Mouse (Mus musculus) embryonic facial prominence, embryonic 10.5 days (tissue): ENCODE data around the gene Elf2. TPM values are rescaled to one million over a fixed set of nuclear protein-coding genes. Genes with fewer than 3 reads are reported as not detected.

ENCODE experiments used
- DNase-seq: peaks from one replicate; pipeline ENCODE4 v3.0.0-alpha.2; 2017; ENCODE audit warnings: low spot score
- H3K27ac ChIP-seq: fragments of 300-500 bp; sonication (generic); replicated peaks from 2 replicates; pipeline ENCODE4 v1.5.1; 2016; ENCODE audit warnings: mild to moderate bottlenecking
- H3K27me3 ChIP-seq: fragments of 300-500 bp; sonication (generic); replicated peaks from 2 replicates; pipeline ENCODE4 v1.6.1; 2016; ENCODE audit warnings: low read depth, mild to moderate bottlenecking; ENCODE audit not compliant: poor library complexity, severe bottlenecking
- H3K36me3 ChIP-seq: fragments of 300-500 bp; sonication (generic); replicated peaks from 2 replicates; pipeline ENCODE4 v1.6.1; 2016; ENCODE audit warnings: mild to moderate bottlenecking, moderate library complexity
- H3K4me1 ChIP-seq: fragments of 300-500 bp; sonication (generic); 2 replicates; pipeline ENCODE4 v1.6.1; 2016
- H3K4me3 ChIP-seq: fragments of 300-500 bp; sonication (generic); 2 replicates; pipeline ENCODE4 v1.5.1; 2016; ENCODE audit warnings: mild to moderate bottlenecking, moderate library complexity
- H3K9me3 ChIP-seq: fragments of 300-500 bp; sonication (generic); 2 replicates; pipeline ENCODE4 v1.6.1; 2016; ENCODE audit warnings: mild to moderate bottlenecking
- WGBS: fragments of 180-500 bp; shearing (Covaris S2); methylation state at CpG from one replicate; pipeline ENCODE4 v1.1.7; 2016; 5-methylcytosine and 5-hydroxymethylcytosine counted together
- polyA plus RNA-seq: library from polyadenylated mRNA; unstranded; fragments of >200 nt; fragmentation: Nextera tagmentation; extraction: Ambion mirVana; gene quantifications from 2 replicates; pipeline ENCODE4 v1.2.1, GENCODE M21; 2016

Gene Elf2
- 42.0 and 49.2 TPM in 2 replicates for polyA plus RNA-seq

GRCm38 (mm10) chr3:51340552-51341267 is at the start of gene Elf2:
TSS of gene Elf2 (minus strand) at chr3:51340663.
- under 1% methylated on average over 86 of the region's 87 CpGs for WGBS
- H3K27ac ChIP-seq: peak within 1 kb of the TSS; percentile 98
- DNase-seq: peak; percentile 91

GRCm38 (mm10) chr3:51388904-51389303 is 48.4 kb upstream of the Elf2 start:
- H3K4me3 ChIP-seq: peak overlapping the region; percentile 50

More at GRCm38 (mm10) chr3:51340552-51341267, at the start of gene Elf2:
- Histone ChIP-seq H3K36me3 (no peaks in the 10 kb centered on the region), H3K27me3 (no peaks in the 10 kb centered on the region), H3K9me3 (no peaks in the 10 kb centered on the region), H3K4me1 (0 out of 2 replicates have a peak, but pooled peaks cover 9% of the 10 kb centered on the region), H3K4me3 (peak within 1 kb of the TSS; percentile 99)

GRCm38 (mm10) chr3:51387868-51388381 is 47.5 kb upstream of the Elf2 start:
- no peak for DNase-seq
- no peaks in the 10 kb centered on the region for H3K36me3 ChIP-seq
- H3K9me3 ChIP-seq: no peaks in the 10 kb centered on the region
- peaks cover 30% of the 10 kb centered on the region for H3K27me3 ChIP-seq
- WGBS: 55% methylated on average over 8 of the region's 8 CpGs
- no peak overlapping the region for H3K27ac ChIP-seq
- H3K4me3 ChIP-seq: no peak overlapping the region
- H3K4me1 ChIP-seq: peaks cover 19% of the 10 kb centered on the region

More at GRCm38 (mm10) chr3:51388904-51389303, 48.4 kb upstream of the Elf2 start:
- Histone ChIP-seq H3K27ac (peak overlapping the region; percentile 55), H3K4me1 (peaks cover 16% of the 10 kb centered on the region), H3K36me3 (no peaks in the 10 kb centered on the region), H3K27me3 (peaks cover 30% of the 10 kb centered on the region), H3K9me3 (no peaks in the 10 kb centered on the region)
- DNase-seq: peak; percentile 39
- 5% methylated on average over 13 of the region's 13 CpGs for WGBS

- Histone ChIP-seq H3K27ac (no peak overlapping the region), H3K9me3 (no peaks in the 10 kb centered on the region), H3K4me3 (no peak overlapping the region), H3K36me3 (no peaks in the 10 kb centered on the region), H3K27me3 (peaks cover 30% of the 10 kb centered on the region), H3K4me1 (peaks cover 21% of the 10 kb centered on the region)
- 84% methylated on average over 3 of the region's 3 CpGs for WGBS
- DNase-seq: no peak
Measured at GRCm38 (mm10) chr3:51387134-51387451, 46.6 kb upstream of the Elf2 start.

GRCm38 (mm10) chr3:51386441-51387133 is 46.1 kb upstream of the Elf2 start:
- no peak for DNase-seq
- Histone ChIP-seq H3K9me3 (no peaks in the 10 kb centered on the region), H3K27ac (no peak overlapping the region), H3K4me3 (no peak overlapping the region), H3K27me3 (peaks cover 30% of the 10 kb centered on the region), H3K4me1 (peaks cover 21% of the 10 kb centered on the region), H3K36me3 (no peaks in the 10 kb centered on the region)
- WGBS: 46% methylated on average over 12 of the region's 12 CpGs

GRCm38 (mm10) chr3:51383409-51383808 is 42.9 kb upstream of the Elf2 start:
- Histone ChIP-seq H3K27me3 (peaks cover 18% of the 10 kb centered on the region), H3K9me3 (no peaks in the 10 kb centered on the region), H3K4me1 (peaks cover 13% of the 10 kb centered on the region), H3K4me3 (no peak overlapping the region), H3K27ac (no peak overlapping the region), H3K36me3 (no peaks in the 10 kb centered on the region)
- DNase-seq: no peak
- 67% methylated on average over 12 of the region's 12 CpGs for WGBS

GRCm38 (mm10) chr3:51380660-51381014 is 40.2 kb upstream of the Elf2 start:
- H3K27ac ChIP-seq: no peak overlapping the region
- H3K9me3 ChIP-seq: no peaks in the 10 kb centered on the region
- H3K4me1 ChIP-seq: peaks cover 12% of the 10 kb centered on the region; the same call in 1 of the 2 replicates
- no peaks in the 10 kb centered on the region for H3K36me3 ChIP-seq
- 59% methylated on average over 4 of the region's 5 CpGs for WGBS
- H3K4me3 ChIP-seq: no peak overlapping the region
- no peak for DNase-seq
- H3K27me3 ChIP-seq: no peaks in the 10 kb centered on the region

GRCm38 (mm10) chr3:51379786-51380659 is 39.6 kb upstream of the Elf2 start:
- no peak for DNase-seq
- Histone ChIP-seq H3K9me3 (no peaks in the 10 kb centered on the region), H3K4me1 (peaks cover 12% of the 10 kb centered on the region; the same call in 1 of the 2 replicates), H3K36me3 (no peaks in the 10 kb centered on the region), H3K27me3 (no peaks in the 10 kb centered on the region), H3K27ac (no peak overlapping the region), H3K4me3 (no peak overlapping the region)
- WGBS: 67% methylated on average over 5 of the region's 5 CpGs

GRCm38 (mm10) chr3:51378665-51378946 is 38.1 kb upstream of the Elf2 start:
- H3K4me3 ChIP-seq: peak overlapping the region; percentile 43; the same call in 1 of the 2 replicates
- 79% methylated on average over 3 of the region's 3 CpGs for WGBS
- DNase-seq: no peak
- H3K4me1 ChIP-seq: peaks cover 12% of the 10 kb centered on the region; the same call in 1 of the 2 replicates
- peak overlapping the region; percentile 63 for H3K27ac ChIP-seq
- H3K9me3 ChIP-seq: no peaks in the 10 kb centered on the region
- no peaks in the 10 kb centered on the region for H3K27me3 ChIP-seq
- H3K36me3 ChIP-seq: no peaks in the 10 kb centered on the region

GRCm38 (mm10) chr3:51377878-51378664 is 37.6 kb upstream of the Elf2 start:
- H3K9me3 ChIP-seq: no peaks in the 10 kb centered on the region
- no peak for DNase-seq
- H3K27ac ChIP-seq: peak overlapping the region; percentile 63
- H3K36me3 ChIP-seq: no peaks in the 10 kb centered on the region
- no peaks in the 10 kb centered on the region for H3K27me3 ChIP-seq
- peaks cover 11% of the 10 kb centered on the region; the same call in 1 of the 2 replicates for H3K4me1 ChIP-seq
- peak overlapping the region; percentile 43 for H3K4me3 ChIP-seq
- WGBS: 48% methylated on average over 31 of the region's 31 CpGs

GRCm38 (mm10) chr3:51375307-51376265 is 35.1 kb upstream of the Elf2 start:
- Histone ChIP-seq H3K4me1 (peaks cover 7% of the 10 kb centered on the region; the same call in 1 of the 2 replicates), H3K9me3 (no peaks in the 10 kb centered on the region), H3K27ac (no peak overlapping the region), H3K36me3 (no peaks in the 10 kb centered on the region), H3K4me3 (no peak overlapping the region), H3K27me3 (no peaks in the 10 kb centered on the region)
- peak; percentile 36 for DNase-seq
- WGBS: 86% methylated on average over 19 of the region's 19 CpGs
